Mouse (Mus musculus): Measurements from ENCODE around the gene Hoxa9. TPM values are rescaled to one million over a fixed set of nuclear protein-coding genes. Genes with fewer than 3 reads are reported as not detected.
A peak's percentile ranks its signal among the peaks of the same experiment; 100 is the strongest.

Hoxa9 gene
- total and polyA plus RNA-seq, 3 experiments, result 0.04 TPM; not detected in 2

- peaks cover 13% of the 10 kb centered on the region for H3K27me3 ChIP-seq (ENCODE audit: control insufficient read depth, insufficient read depth, low read length)
Measured at GRCm38 (mm10) chr6:52174968-52175751, 55.7 kb downstream of the Hoxa9 start.

GRCm38 (mm10) chr6:52173648-52174047, 57.2 kb downstream of the Hoxa9 start:
- H3K27me3 ChIP-seq (ENCODE audit: control insufficient read depth, insufficient read depth, low read length), result peaks cover 19% of the 10 kb centered on the region
- no peak for TF ChIP-seq EP300 (IDR thresholded peaks at IDR 0.05; ENCODE audit: insufficient read depth, low read depth, low read length)
- H3K79me2 ChIP-seq (replicated peaks; ENCODE audit: control insufficient read depth, insufficient read depth, low read length), result no peaks in the 10 kb centered on the region
- H3K4me1 ChIP-seq (ENCODE audit: control insufficient read depth, insufficient read depth, low read length), result no peaks in the 10 kb centered on the region
- WGBS, result 15% methylated on average over 4 of the region's 4 CpGs
- no peak overlapping the region for H3K27ac ChIP-seq
- DNase-seq, result no peak
- intact Hi-C loops (cut with DNase I), result no loop called here
- H3K9ac ChIP-seq (ENCODE audit: low read depth, low read length), result no peak overlapping the region
- no peak overlapping the region for H3K4me3 ChIP-seq
- no peaks in the 10 kb centered on the region for H3K36me3 ChIP-seq (ENCODE audit: control insufficient read depth, insufficient read depth, low read length)

More at GRCm38 (mm10) chr6:52174968-52175751, 55.7 kb downstream of the Hoxa9 start:
- H3K27ac ChIP-seq, result peak overlapping the region; percentile 45
- H3K4me1 ChIP-seq (ENCODE audit: control insufficient read depth, insufficient read depth, low read length), result no peaks in the 10 kb centered on the region
- no peaks in the 10 kb centered on the region for H3K36me3 ChIP-seq (ENCODE audit: control insufficient read depth, insufficient read depth, low read length)
- WGBS, result 5% methylated on average over 41 of the region's 41 CpGs
- no peaks in the 10 kb centered on the region for H3K79me2 ChIP-seq (replicated peaks; ENCODE audit: control insufficient read depth, insufficient read depth, low read length)
- intact Hi-C loops (cut with DNase I), result no loop called here
- TF ChIP-seq EP300 (IDR thresholded peaks at IDR 0.05; ENCODE audit: insufficient read depth, low read depth, low read length), result no peak
- no peak for TF ChIP-seq CTCF (IDR thresholded peaks at IDR 0.05)
- TF ChIP-seq POLR2A (IDR thresholded peaks at IDR 0.05; ENCODE audit: insufficient read depth, low read depth, low read length), result no peak
- peak overlapping the region; percentile 34 for H3K4me3 ChIP-seq
- DNase-seq, result no peak
- H3K9ac ChIP-seq (ENCODE audit: low read depth, low read length), result peak overlapping the region; percentile 59; the same call in 1 of the 2 replicates

Small RNAs within 50 kb of the gene (microRNA-seq; reads per million reads assigned to microRNA genes)
- 183 to 526 reads per million in 2 experiments for gene Mir196b

Other genes with a start within 250 kb of the Hoxa9 start
- 1 to 10 TPM; 8.6 to 8.9 TPM for gene Skap2, start 218.5 kb downstream of the Hoxa9 start, total RNA-seq (2021)
- 5.0 and 6.7 TPM in 2 replicates for gene Skap2, start 218.5 kb downstream of the Hoxa9 start, polyA plus RNA-seq (2012; rRNA removed)
- under 1 TPM in 1 of 2 experiments, not detected in 1; 0.20 TPM for gene Hoxa1, start 72.8 kb downstream of the Hoxa9 start, total RNA-seq (2021)
- 0.32 and 0.43 TPM in 2 replicates for gene Hoxa1, start 72.8 kb downstream of the Hoxa9 start, polyA plus RNA-seq (2012; rRNA removed)
- gene Hoxa2, start 66.3 kb downstream of the Hoxa9 start, total RNA-seq (2021), result under 1 TPM; 0.11 to 0.21 TPM
- 0.84 TPM in 1 of 2 replicates, not detected in the other for gene Hoxa2, start 66.3 kb downstream of the Hoxa9 start, polyA plus RNA-seq (2012; rRNA removed)
- not detected for gene 5730596B20Rik, start 53.6 kb downstream of the Hoxa9 start, total RNA-seq (2021)
- gene 5730596B20Rik, start 53.6 kb downstream of the Hoxa9 start, polyA plus RNA-seq (2012; rRNA removed), result not detected in 2 replicates
- gene Hoxa4, start 39.3 kb downstream of the Hoxa9 start, total RNA-seq (2021), result under 1 TPM; 0.14 to 0.34 TPM
- 0.76 and 0.84 TPM in 2 replicates for gene Hoxa4, start 39.3 kb downstream of the Hoxa9 start, polyA plus RNA-seq (2012; rRNA removed)
- gene Hoxa5, start 26.5 kb downstream of the Hoxa9 start, total RNA-seq (2021), result under 1 TPM; 0.26 to 0.45 TPM
- gene Hoxa5, start 26.5 kb downstream of the Hoxa9 start, polyA plus RNA-seq (2012; rRNA removed), result 0.94 and 0.96 TPM in 2 replicates
- gene Hoxa6, start 22.4 kb downstream of the Hoxa9 start, total RNA-seq (2021), result not detected
- not detected in 2 replicates for gene Hoxa6, start 22.4 kb downstream of the Hoxa9 start, polyA plus RNA-seq (2012; rRNA removed)
- gene Hoxa3, start 17.8 kb downstream of the Hoxa9 start, total RNA-seq (2021), result under 1 TPM; 0.55 to 0.76 TPM
- 0.53 and 1.3 TPM in 2 replicates for gene Hoxa3, start 17.8 kb downstream of the Hoxa9 start, polyA plus RNA-seq (2012; rRNA removed)
- not detected for gene Gm28308, start 17.8 kb downstream of the Hoxa9 start, total RNA-seq (2021)
- gene Gm28308, start 17.8 kb downstream of the Hoxa9 start, polyA plus RNA-seq (2012; rRNA removed), result not detected in 2 replicates
- under 1 TPM; 0.25 to 0.50 TPM for gene Hoxa7, start 9.2 kb downstream of the Hoxa9 start, total RNA-seq (2021)
- gene Hoxa7, start 9.2 kb downstream of the Hoxa9 start, polyA plus RNA-seq (2012; rRNA removed), result 0.26 and 0.31 TPM in 2 replicates
- not detected for gene Hoxa10, start 9.8 kb upstream of the Hoxa9 start, total RNA-seq (2021)
- gene Hoxa10, start 9.8 kb upstream of the Hoxa9 start, polyA plus RNA-seq (2012; rRNA removed), result not detected in 2 replicates
- not detected for gene Hoxa11, start 14.7 kb upstream of the Hoxa9 start, total RNA-seq (2021)
- gene Hoxa11, start 14.7 kb upstream of the Hoxa9 start, polyA plus RNA-seq (2012; rRNA removed), result not detected in 2 replicates
- gene Hoxa13, start 29.8 kb upstream of the Hoxa9 start, total RNA-seq (2021), result not detected
- gene Hoxa13, start 29.8 kb upstream of the Hoxa9 start, polyA plus RNA-seq (2012; rRNA removed), result not detected in 2 replicates
- not detected for gene Evx1, start 82.4 kb upstream of the Hoxa9 start, total RNA-seq (2021)
- not detected in 2 replicates for gene Evx1, start 82.4 kb upstream of the Hoxa9 start, polyA plus RNA-seq (2012; rRNA removed)

Measured in heart, adult 2 months (tissue).